In genomic region chr17:78417381-78418281, GRCm38 (mm10) we compare ENCODE assay signal across 8 mouse cellular contexts. TPM values are rescaled to one million over a fixed set of nuclear protein-coding genes. Genes with fewer than 3 reads are reported as not detected.
DNase-seq lines count a peak whose midpoint lies in the region; ATAC-seq lines count a peak whose summit lies in the region.

Gene Fez2, minus strand, starts transcription at chr17:78418152.

- H3K9me3 ChIP-seq in heart, embryonic 14.5 days (ENCODE audit: control insufficient read depth, low read length) = no peaks in the 10 kb centered on the region
- H3K9me3 ChIP-seq in liver, embryonic 13.5 days (replicated peaks) = no peaks in the 10 kb centered on the region
- no peaks in the 10 kb centered on the region for H3K9me3 ChIP-seq in stomach, embryonic 16.5 days (replicated peaks; ENCODE audit: control insufficient read depth, low read length)

- peak within 1 kb of the TSS; percentile 93 for H3K4me3 ChIP-seq in brown adipose tissue, adult 24 weeks (ENCODE audit: insufficient read depth, low read depth, low read length)
- H3K4me3 ChIP-seq in heart, embryonic 14.5 days (ENCODE audit: control insufficient read depth in 1 of 2, insufficient read depth in 1 of 2, low read depth in 1 of 2, low read length in 2 of 2) = peak within 1 kb of the TSS; percentile 86 to 95
- H3K4me3 ChIP-seq in liver, embryonic 13.5 days (replicated peaks) = peak within 1 kb of the TSS; percentile 95
- peak within 1 kb of the TSS; percentile 95 for H3K4me3 ChIP-seq in stomach, embryonic 16.5 days (replicated peaks; ENCODE audit: low read length)

- H3K27me3 ChIP-seq in heart, embryonic 14.5 days (ENCODE audit: control insufficient read depth, insufficient read depth, low read length) = no peaks in the 10 kb centered on the region
- H3K27me3 ChIP-seq in liver, embryonic 13.5 days = no peaks in the 10 kb centered on the region
- no peaks in the 10 kb centered on the region for H3K27me3 ChIP-seq in stomach, embryonic 16.5 days (ENCODE audit: control insufficient read depth, insufficient read depth, low read length)

- H3K4me1 ChIP-seq in brown adipose tissue, adult 24 weeks (ENCODE audit: control insufficient read depth, insufficient read depth, insufficient read length, low read length) = peaks cover 22% of the 10 kb centered on the region; the same call in 1 of the 2 replicates
- peaks cover 4 to 13% of the 10 kb centered on the region in 2 experiments for H3K4me1 ChIP-seq in heart, embryonic 14.5 days (ENCODE audit: control insufficient read depth in 2 of 2, insufficient read depth in 2 of 2, low read length in 2 of 2)
- peaks cover 45% of the 10 kb centered on the region for H3K4me1 ChIP-seq in liver, embryonic 13.5 days (replicated peaks)
- H3K4me1 ChIP-seq in stomach, embryonic 16.5 days (ENCODE audit: control insufficient read depth, insufficient read depth, low read length) = peaks cover 8% of the 10 kb centered on the region

- peak; percentile 96 for ATAC-seq in heart, embryonic 14.5 days (ENCODE audit: insufficient number of reproducible peaks, insufficient read depth, low FRiP score, low read depth)
- peak; percentile 96 for ATAC-seq in liver, embryonic 13.5 days (ENCODE audit: low read depth)
- ATAC-seq in stomach, embryonic 16.5 days (ENCODE audit: insufficient read depth, low FRiP score) = peak; percentile 96

- peak within 1 kb of the TSS; percentile 90 for H3K9ac ChIP-seq in heart, embryonic 14.5 days (ENCODE audit: low read length)
- H3K9ac ChIP-seq in liver, embryonic 13.5 days = peak within 1 kb of the TSS; percentile 95
- H3K9ac ChIP-seq in stomach, embryonic 16.5 days (ENCODE audit: low read length) = peak within 1 kb of the TSS; percentile 95

- under 1% methylated on average over 63 of the region's 67 CpGs for WGBS in heart, embryonic 14.5 days
- WGBS in liver, embryonic 13.5 days (ENCODE audit: insufficient replicate concordance) = under 1% methylated on average over 46 of the region's 67 CpGs
- under 1% methylated on average over 47 of the region's 67 CpGs for WGBS in stomach, embryonic 16.5 days

- peak within 1 kb of the TSS; percentile 95 for H3K27ac ChIP-seq in brown adipose tissue, adult 24 weeks (replicated peaks; ENCODE audit: low read depth, low read length)
- H3K27ac ChIP-seq in heart, embryonic 14.5 days (replicated peaks in 1 of 2; ENCODE audit: control insufficient read depth in 1 of 2, insufficient read depth in 1 of 2, low read depth in 2 of 2, low read length in 2 of 2) = peak within 1 kb of the TSS; percentile 98 to 99
- H3K27ac ChIP-seq in liver, embryonic 13.5 days = peak within 1 kb of the TSS; percentile 99
- H3K27ac ChIP-seq in stomach, embryonic 16.5 days (ENCODE audit: low read length) = peak within 1 kb of the TSS; percentile 99

- peak; percentile 87 for DNase-seq in CD4-positive helper T cell, adult 2 months (ENCODE audit: low read depth, low spot score)
- DNase-seq in fibroblast of lung, adult 2 months (ENCODE audit: low read depth) = peak; percentile 54
- DNase-seq in kidney, postnatal 14 days = peak; percentile 96
- DNase-seq in liver, embryonic 13.5 days = peak; percentile 85
- peak; percentile 94 for DNase-seq in neural tube, embryonic 10.5 days (ENCODE audit: extremely low spot score, low spot score)

- peak within 1 kb of the TSS; percentile 84 for H3K4me2 ChIP-seq in heart, embryonic 14.5 days (ENCODE audit: low read length)
- H3K4me2 ChIP-seq in liver, embryonic 13.5 days = peak within 1 kb of the TSS; percentile 86
- peak within 1 kb of the TSS; percentile 92 for H3K4me2 ChIP-seq in stomach, embryonic 16.5 days (ENCODE audit: low read depth, low read length)

- H3K36me3 ChIP-seq in heart, embryonic 14.5 days (ENCODE audit: control insufficient read depth, insufficient read depth, low read length) = 0 out of 2 replicates have a peak, but pooled peaks cover under 1% of the 10 kb centered on the region
- peaks cover 2% of the 10 kb centered on the region; the same call in 1 of the 2 replicates for H3K36me3 ChIP-seq in liver, embryonic 13.5 days
- no peaks in the 10 kb centered on the region; the same call in 1 of the 2 replicates for H3K36me3 ChIP-seq in stomach, embryonic 16.5 days (ENCODE audit: control insufficient read depth, insufficient read depth, low read length)

RNA-seq across cellular contexts. Expression of gene Fez2, which starts in this region (rescaled TPM):
- polyA plus RNA-seq in brown adipose tissue, adult 24 weeks (2012; ENCODE audit: insufficient read depth, insufficient read length, missing spikeins) = 42.9 and 53.3 TPM in 2 replicates
- polyA plus RNA-seq in heart, embryonic 14.5 days (2014; fragmentation: Nextera tagmentation; extraction: Ambion mirVana) = 54.1 and 56.9 TPM in 2 replicates
- polyA plus RNA-seq in liver, embryonic 13.5 days (2015; fragmentation: Nextera tagmentation; extraction: Ambion mirVana) = 17.6 and 19.5 TPM in 2 replicates
- 30.6 and 34.6 TPM in 2 replicates for polyA plus RNA-seq in stomach, embryonic 16.5 days (2015; fragmentation: Nextera tagmentation; extraction: Ambion mirVana)

Comparison
In these comparisons a context has a peak if more than half of its experiments do, and no peak if none do; other contexts are left out.
1. Peak in every context shown above with its lines: DNase-seq, ATAC-seq, H3K4me3 ChIP-seq and H3K27ac ChIP-seq.